Mouse (Mus musculus): ENCODE data around the gene Il1rapl1. TPM values are rescaled to one million over a fixed set of nuclear protein-coding genes. Genes with fewer than 3 reads are reported as not detected.

Il1rapl1 gene
- total and polyA plus RNA-seq, 3 experiments: 0.05 TPM; not detected in 2

- DNase-seq (ENCODE audit: low spot score) (no peak), ATAC-seq (ENCODE audit: extremely low read depth, insufficient number of reproducible peaks, low FRiP score, poor library complexity, severe bottlenecking) (no peak)
- Histone ChIP-seq H3K9me3 (replicated peaks) (no peaks in the 10 kb centered on the region), H3K27me3 (ENCODE audit: insufficient read depth, low read length) (no peaks in the 10 kb centered on the region), H3K4me3 (ENCODE audit: low read depth, low read length) (no peak overlapping the region), H3K36me3 (replicated peaks) (no peaks in the 10 kb centered on the region), H3K4me1 (ENCODE audit: insufficient read depth, low read depth, low read length) (no peaks in the 10 kb centered on the region)
- TF ChIP-seq GATA1 (IDR thresholded peaks at IDR 0.05; ENCODE audit: borderline replicate concordance, low read length) (no peak), GATA2 (IDR thresholded peaks at IDR 0.05; ENCODE audit: borderline replicate concordance, low read depth, low read length) (no peak), CTCF (IDR thresholded peaks at IDR 0.05; ENCODE audit: low read depth, low read length) (no peak), POLR2AphosphoS5 (IDR thresholded peaks at IDR 0.05; ENCODE audit: insufficient replicate concordance, low read depth, low read length) (no peak), TAL1 (conservative IDR thresholded peaks at IDR 0.05; ENCODE audit: low read depth, low read length) (no peak)
Measured at GRCm38 (mm10) chrX:87807717-87808116, 307.7 kb downstream of the Il1rapl1 start.

- no peaks in the 10 kb centered on the region for H3K36me3 ChIP-seq (replicated peaks)
- DNase-seq (ENCODE audit: low spot score) (no peak), ATAC-seq (ENCODE audit: extremely low read depth, insufficient number of reproducible peaks, low FRiP score, poor library complexity, severe bottlenecking) (no peak)
- H3K4me1 ChIP-seq (ENCODE audit: insufficient read depth, low read depth, low read length): no peaks in the 10 kb centered on the region
- no peaks in the 10 kb centered on the region for H3K9me3 ChIP-seq (replicated peaks)
- no peak for TF ChIP-seq CTCF (IDR thresholded peaks at IDR 0.05; ENCODE audit: low read depth, low read length)
- TF ChIP-seq GATA2 (IDR thresholded peaks at IDR 0.05; ENCODE audit: borderline replicate concordance, low read depth, low read length): no peak
- TF ChIP-seq GATA1 (IDR thresholded peaks at IDR 0.05; ENCODE audit: borderline replicate concordance, low read length): no peak
- TF ChIP-seq TAL1 (conservative IDR thresholded peaks at IDR 0.05; ENCODE audit: low read depth, low read length): no peak
- no peak for TF ChIP-seq POLR2AphosphoS5 (IDR thresholded peaks at IDR 0.05; ENCODE audit: insufficient replicate concordance, low read depth, low read length)
- H3K27me3 ChIP-seq (ENCODE audit: insufficient read depth, low read length): no peaks in the 10 kb centered on the region
- no peak overlapping the region for H3K4me3 ChIP-seq (ENCODE audit: low read depth, low read length)
Measured at GRCm38 (mm10) chrX:87793011-87793410, 322.4 kb downstream of the Il1rapl1 start.

GRCm38 (mm10) chrX:87710589-87710988, 404.9 kb downstream of the Il1rapl1 start:
- no peaks in the 10 kb centered on the region for H3K27me3 ChIP-seq (ENCODE audit: insufficient read depth, low read length)

GRCm38 (mm10) chrX:87663856-87664255, 451.6 kb downstream of the Il1rapl1 start:
- DNase-seq (ENCODE audit: low spot score) (no peak), ATAC-seq (ENCODE audit: extremely low read depth, insufficient number of reproducible peaks, low FRiP score, poor library complexity, severe bottlenecking) (no peak)
- Histone ChIP-seq H3K4me3 (ENCODE audit: low read depth, low read length) (no peak overlapping the region), H3K4me1 (ENCODE audit: insufficient read depth, low read depth, low read length) (no peaks in the 10 kb centered on the region), H3K9me3 (replicated peaks) (no peaks in the 10 kb centered on the region), H3K36me3 (replicated peaks) (no peaks in the 10 kb centered on the region), H3K27me3 (ENCODE audit: insufficient read depth, low read length) (no peaks in the 10 kb centered on the region)
- TF ChIP-seq TAL1 (conservative IDR thresholded peaks at IDR 0.05; ENCODE audit: low read depth, low read length): no peak
- TF ChIP-seq GATA2 (IDR thresholded peaks at IDR 0.05; ENCODE audit: borderline replicate concordance, low read depth, low read length): no peak
- TF ChIP-seq POLR2AphosphoS5 (IDR thresholded peaks at IDR 0.05; ENCODE audit: insufficient replicate concordance, low read depth, low read length): no peak
- TF ChIP-seq CTCF (IDR thresholded peaks at IDR 0.05; ENCODE audit: low read depth, low read length): no peak
- no peak for TF ChIP-seq GATA1 (IDR thresholded peaks at IDR 0.05; ENCODE audit: borderline replicate concordance, low read length)

More at GRCm38 (mm10) chrX:87710589-87710988, 404.9 kb downstream of the Il1rapl1 start:
- no peak for TF ChIP-seq CTCF (IDR thresholded peaks at IDR 0.05; ENCODE audit: low read depth, low read length)
- TF ChIP-seq GATA1 (IDR thresholded peaks at IDR 0.05; ENCODE audit: borderline replicate concordance, low read length): no peak
- no peak for TF ChIP-seq POLR2AphosphoS5 (IDR thresholded peaks at IDR 0.05; ENCODE audit: insufficient replicate concordance, low read depth, low read length)
- no peak for TF ChIP-seq TAL1 (conservative IDR thresholded peaks at IDR 0.05; ENCODE audit: low read depth, low read length)
- TF ChIP-seq GATA2 (IDR thresholded peaks at IDR 0.05; ENCODE audit: borderline replicate concordance, low read depth, low read length): no peak
- DNase-seq (ENCODE audit: low spot score): no peak
- ATAC-seq (ENCODE audit: extremely low read depth, insufficient number of reproducible peaks, low FRiP score, poor library complexity, severe bottlenecking): no peak
- Histone ChIP-seq H3K36me3 (replicated peaks) (no peaks in the 10 kb centered on the region), H3K4me3 (ENCODE audit: low read depth, low read length) (no peak overlapping the region), H3K4me1 (ENCODE audit: insufficient read depth, low read depth, low read length) (no peaks in the 10 kb centered on the region), H3K9me3 (replicated peaks) (no peaks in the 10 kb centered on the region)

GRCm38 (mm10) chrX:87655644-87656043, 459.8 kb downstream of the Il1rapl1 start:
- TF ChIP-seq CTCF (IDR thresholded peaks at IDR 0.05; ENCODE audit: low read depth, low read length) (no peak), GATA2 (IDR thresholded peaks at IDR 0.05; ENCODE audit: borderline replicate concordance, low read depth, low read length) (no peak), TAL1 (conservative IDR thresholded peaks at IDR 0.05; ENCODE audit: low read depth, low read length) (no peak), POLR2AphosphoS5 (IDR thresholded peaks at IDR 0.05; ENCODE audit: insufficient replicate concordance, low read depth, low read length) (no peak), GATA1 (IDR thresholded peaks at IDR 0.05; ENCODE audit: borderline replicate concordance, low read length) (no peak)

GRCm38 (mm10) chrX:87600914-87601313, 514.5 kb downstream of the Il1rapl1 start:
- no peak for ATAC-seq (ENCODE audit: extremely low read depth, insufficient number of reproducible peaks, low FRiP score, poor library complexity, severe bottlenecking)
- Histone ChIP-seq H3K4me3 (ENCODE audit: low read depth, low read length) (no peak overlapping the region), H3K27me3 (ENCODE audit: insufficient read depth, low read length) (no peaks in the 10 kb centered on the region), H3K9me3 (replicated peaks) (no peaks in the 10 kb centered on the region), H3K36me3 (replicated peaks) (no peaks in the 10 kb centered on the region), H3K4me1 (ENCODE audit: insufficient read depth, low read depth, low read length) (no peaks in the 10 kb centered on the region)
- no peak for DNase-seq (ENCODE audit: low spot score)
- no peak for TF ChIP-seq CTCF (IDR thresholded peaks at IDR 0.05; ENCODE audit: low read depth, low read length)
- TF ChIP-seq GATA1 (IDR thresholded peaks at IDR 0.05; ENCODE audit: borderline replicate concordance, low read length): no peak
- no peak for TF ChIP-seq POLR2AphosphoS5 (IDR thresholded peaks at IDR 0.05; ENCODE audit: insufficient replicate concordance, low read depth, low read length)
- no peak for TF ChIP-seq GATA2 (IDR thresholded peaks at IDR 0.05; ENCODE audit: borderline replicate concordance, low read depth, low read length)
- no peak for TF ChIP-seq TAL1 (conservative IDR thresholded peaks at IDR 0.05; ENCODE audit: low read depth, low read length)

More at GRCm38 (mm10) chrX:87655644-87656043, 459.8 kb downstream of the Il1rapl1 start:
- Histone ChIP-seq H3K4me1 (ENCODE audit: insufficient read depth, low read depth, low read length) (no peaks in the 10 kb centered on the region), H3K36me3 (replicated peaks) (no peaks in the 10 kb centered on the region), H3K27me3 (ENCODE audit: insufficient read depth, low read length) (no peaks in the 10 kb centered on the region), H3K9me3 (replicated peaks) (no peaks in the 10 kb centered on the region), H3K4me3 (ENCODE audit: low read depth, low read length) (no peak overlapping the region)
- no peak for DNase-seq (ENCODE audit: low spot score)
- no peak for ATAC-seq (ENCODE audit: extremely low read depth, insufficient number of reproducible peaks, low FRiP score, poor library complexity, severe bottlenecking)
